Mouse (Mus musculus) lung, postnatal 14 days (tissue): Measurements from ENCODE around the gene Cacybp.

ENCODE experiments used
- DNase-seq: peaks from one replicate; pipeline ENCODE4 v3.0.0; 2021

Gene Cacybp

DNA sequence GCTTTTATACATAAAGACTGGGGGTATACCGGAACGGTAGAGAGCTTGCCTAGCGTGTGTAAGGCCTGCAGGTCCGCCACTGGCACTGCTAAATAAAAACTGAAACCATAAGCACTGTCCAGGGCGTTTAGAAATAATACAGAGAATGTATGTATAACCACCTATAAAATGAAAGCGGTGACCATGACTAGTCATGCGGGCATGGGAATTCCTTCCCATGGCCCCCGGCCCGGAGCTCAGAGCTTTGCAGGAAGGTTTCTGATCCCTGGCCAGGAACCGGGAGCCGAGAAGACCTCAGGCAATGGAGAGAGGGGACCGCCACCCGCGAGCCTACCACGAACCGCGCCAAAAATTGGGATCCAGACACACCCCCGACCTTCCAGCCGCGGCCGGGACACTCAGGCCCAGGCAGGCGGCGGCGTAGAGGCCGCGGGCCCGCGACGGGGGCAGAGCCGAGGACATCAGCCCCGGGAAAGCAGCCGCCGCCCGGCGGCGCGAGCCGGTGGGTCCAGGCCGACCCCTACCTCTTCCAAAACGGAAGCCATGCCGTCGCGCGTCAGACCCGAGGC, 468 bp downstream of the Cacybp start:
- DNase-seq: no peak

- DNase-seq: no peak
Measured at GRCm38 (mm10) chr1:160211597-160212122, 1.0 kb downstream of the Cacybp start.

DNA sequence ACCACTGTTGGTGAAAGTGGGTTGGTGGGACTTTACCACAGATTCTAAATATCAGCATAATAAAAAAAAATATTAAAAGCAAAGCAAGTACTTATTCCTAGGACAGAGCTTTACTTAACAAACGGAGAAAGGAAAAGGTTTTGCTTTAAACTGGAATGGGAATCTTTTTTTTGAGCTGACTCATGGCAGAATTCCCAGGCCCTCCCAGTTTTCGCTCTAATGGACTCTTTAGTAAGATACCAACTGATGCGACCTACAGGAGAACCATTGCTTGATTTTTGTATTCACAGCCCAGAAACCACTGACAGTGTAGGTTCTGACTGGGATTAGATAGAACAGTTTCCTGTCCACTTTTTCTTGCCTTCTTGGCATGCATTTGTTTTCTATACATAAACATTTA, 2.1 kb downstream of the Cacybp start:
- no peak for DNase-seq

DNA sequence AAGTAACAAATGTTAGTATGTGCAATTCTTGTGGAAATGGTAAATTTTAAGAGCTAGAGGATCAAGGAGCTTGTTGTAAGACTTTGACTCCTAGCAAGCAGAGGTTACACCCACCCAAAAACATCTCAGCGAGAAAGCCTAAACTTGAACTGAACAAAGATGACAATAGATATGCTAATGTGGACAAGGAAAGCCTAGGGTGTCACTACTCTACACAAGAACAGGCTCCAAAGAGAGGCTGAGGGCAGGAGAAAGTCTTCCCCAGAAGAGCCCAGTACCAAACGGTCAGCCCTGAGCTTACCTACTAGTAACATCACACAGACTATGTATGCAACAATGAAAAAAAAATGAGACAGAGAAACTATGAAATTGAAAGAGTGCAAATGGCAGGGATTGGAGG, 2.8 kb downstream of the Cacybp start:
- no peak for DNase-seq

GRCm38 (mm10) chr1:160205486-160205885, 7.2 kb downstream of the Cacybp start:
- DNase-seq: no peak

GRCm38 (mm10) chr1:160195337-160195663, 17.4 kb downstream of the Cacybp start:
- DNase-seq: no peak

DNA sequence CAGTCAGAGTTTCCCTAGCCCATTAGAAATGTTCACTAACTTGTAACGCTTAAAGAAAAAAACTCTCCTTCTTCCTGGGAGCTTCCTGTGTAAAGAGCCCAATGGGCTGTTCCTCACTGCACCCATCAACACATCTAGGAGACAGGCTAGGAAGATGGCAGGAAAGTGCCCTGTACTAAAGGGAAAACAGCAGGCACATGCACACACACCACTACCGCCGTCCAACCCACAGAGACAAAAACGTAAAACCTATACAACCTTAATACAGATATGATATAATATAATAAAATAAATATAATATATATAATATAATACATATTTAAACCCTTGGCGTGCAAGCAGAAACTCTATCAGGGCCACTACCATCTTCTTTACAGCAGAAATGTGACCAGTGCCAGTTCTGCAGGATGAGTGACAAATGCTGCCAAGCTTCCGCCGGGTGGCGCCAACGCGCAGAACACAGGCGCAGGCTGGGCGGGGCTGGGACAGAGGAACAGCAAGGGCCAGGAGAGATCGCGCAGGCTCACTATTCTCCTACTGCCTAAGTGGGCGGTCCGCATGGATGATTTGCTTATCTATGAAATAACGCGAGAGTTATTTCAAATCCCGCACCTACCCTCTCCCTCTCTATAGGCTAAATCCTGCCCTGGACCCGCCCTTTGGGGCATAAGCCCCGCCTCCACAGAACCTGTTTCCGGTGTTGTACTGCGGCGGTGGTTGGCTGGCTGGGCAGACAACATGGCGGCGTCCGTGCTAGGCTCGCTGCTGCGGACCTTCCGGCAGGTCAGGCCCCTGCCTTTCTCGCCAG, 17.9 kb downstream of the Cacybp start, which contains the start of gene Mrps14:
Gene Mrps14 (plus strand): TSS at position 687 of the 808 bp plus-strand sequence.
- DNase-seq: peak; percentile 98

DNA sequence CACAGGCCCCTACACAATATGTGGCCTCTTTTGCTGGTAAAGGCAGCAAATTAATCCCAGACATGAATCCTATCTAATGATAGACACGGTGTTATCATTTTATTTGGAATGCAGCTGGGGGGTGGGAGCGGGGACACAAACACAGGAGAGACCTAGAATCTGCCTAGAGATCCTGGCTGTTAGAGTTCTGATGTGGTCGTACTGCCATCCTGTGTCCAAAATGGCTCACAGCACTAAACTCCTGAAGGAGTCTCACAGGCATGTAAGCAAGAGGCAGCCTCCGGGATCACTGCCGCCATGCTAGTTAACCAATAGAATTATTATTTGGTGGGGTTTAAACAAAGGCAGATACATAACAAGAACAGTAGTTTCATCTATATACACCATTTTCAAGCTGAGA, 28.2 kb downstream of the Cacybp start:
- peak; percentile 39 for DNase-seq

DNA sequence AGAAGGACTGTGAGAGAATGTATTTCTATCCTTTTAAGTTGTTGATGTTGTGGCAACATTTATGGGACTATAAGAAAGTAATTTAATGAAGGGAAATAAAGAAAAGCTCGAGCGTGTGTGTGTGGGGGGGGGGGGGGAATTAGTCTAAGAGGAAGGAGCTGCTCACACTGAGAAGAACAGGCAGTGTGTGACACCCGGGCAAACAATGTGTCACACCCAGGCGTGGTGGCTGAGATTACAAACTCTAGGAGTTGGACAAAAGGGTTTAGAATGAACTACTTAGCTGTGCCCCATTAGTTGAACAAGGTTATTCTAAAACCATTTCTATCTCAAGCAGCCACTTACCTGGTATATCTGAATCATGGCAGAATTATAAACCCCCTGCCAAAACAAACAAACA, 31.5 kb downstream of the Cacybp start:
- no peak for DNase-seq

DNA sequence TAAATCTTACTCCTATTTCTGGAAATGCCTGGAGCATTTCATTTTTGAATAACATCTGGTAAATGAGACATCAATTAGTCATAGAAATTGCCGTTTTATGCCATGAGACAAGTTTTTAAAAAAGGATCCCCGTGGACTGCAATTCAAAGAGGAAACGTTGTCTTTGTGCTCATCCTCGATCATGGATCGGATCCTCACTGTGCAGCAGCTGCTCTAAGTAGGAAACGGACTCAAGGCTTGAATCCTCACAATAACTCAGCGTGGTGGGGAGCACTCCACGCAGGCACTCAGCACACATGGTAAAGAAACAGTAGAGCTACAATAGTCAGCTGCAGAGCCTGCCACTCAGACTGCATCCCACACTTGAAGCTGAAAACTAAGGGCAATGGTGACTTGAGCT, 35.8 kb downstream of the Cacybp start:
- no peak for DNase-seq

DNA sequence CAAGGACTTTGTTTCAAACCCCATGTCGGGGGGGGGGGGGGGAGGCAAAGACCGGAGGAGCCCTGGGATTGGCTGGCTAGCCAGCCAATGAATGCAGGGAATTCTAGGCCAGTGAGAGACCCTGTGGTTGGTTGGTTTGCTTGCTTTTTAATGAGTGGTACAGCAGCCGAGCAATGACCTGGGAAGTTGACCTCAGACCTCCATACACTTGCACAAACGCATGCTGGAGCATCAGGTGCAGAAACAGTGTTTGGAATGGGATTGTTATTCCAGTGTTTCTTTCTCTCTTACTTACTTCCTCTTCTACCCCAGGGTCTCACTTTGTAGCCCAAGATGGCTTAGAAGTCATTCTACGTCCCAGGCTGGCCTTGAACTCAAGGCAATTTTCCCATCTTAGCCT, 46.1 kb downstream of the Cacybp start:
- DNase-seq: no peak

DNA sequence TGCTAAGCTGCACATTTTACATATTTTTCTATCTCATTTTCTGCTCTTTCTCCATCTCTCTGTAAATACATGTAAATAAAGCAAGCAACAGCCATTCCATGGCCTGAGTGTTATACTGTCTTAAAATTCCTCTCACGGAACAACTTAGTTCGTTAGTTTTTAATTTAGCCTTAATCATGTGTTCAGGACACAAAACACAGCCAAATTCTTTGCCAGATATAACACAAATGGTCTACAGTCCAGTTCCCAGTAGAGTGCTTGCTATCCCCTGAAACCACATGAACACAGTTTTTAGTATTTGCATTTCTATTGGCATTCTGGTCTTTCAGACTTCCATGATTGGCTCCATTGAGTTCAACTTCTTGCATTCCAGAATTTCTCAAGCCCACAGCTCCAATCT, 54.5 kb downstream of the Cacybp start:
- DNase-seq: no peak

DNA sequence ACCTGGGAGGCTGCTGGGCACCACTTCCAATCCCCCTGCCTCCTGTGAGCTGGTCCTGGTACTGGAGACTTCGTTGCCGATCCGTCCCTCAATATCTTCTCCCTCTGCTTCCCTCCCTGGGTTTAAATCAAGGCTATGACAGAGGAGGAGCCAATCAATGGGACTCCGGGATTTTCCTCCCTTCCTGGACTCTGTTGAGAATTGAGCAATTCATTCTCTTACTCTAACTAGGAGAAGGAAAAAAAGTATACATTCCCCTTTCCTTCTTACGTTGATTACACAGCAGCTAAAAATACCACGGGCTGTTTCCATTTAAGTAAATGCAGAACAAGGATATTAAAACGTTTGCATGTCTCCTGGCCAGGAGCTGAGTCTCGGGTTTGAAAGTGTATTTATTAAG, 59.2 kb downstream of the Cacybp start, which contains the start of gene Tnn:
Gene Tnn (minus strand): TSS at position 101 of the 400 bp plus-strand sequence.
- no peak for DNase-seq
